Mouse (Mus musculus) hindbrain, embryonic 15.5 days (tissue): ENCODE measurements at regions not wholly inside any gene's neighbourhood (a gene's known extent, or its start where the extent isn't known, plus 50 kb on each side); places are given as distances from the start of the nearest gene placed in this dataset.

Source experiments
- ATAC-seq: fragments of 200-750 bp; cut with Nextera tagmentation; 2 replicates; pipeline ENCODE4 v1.8.0; 2017; ENCODE audit warnings: low read depth, moderate number of reproducible peaks, moderate TSS enrichment; ENCODE audit not compliant: low FRiP score
- H3K27ac ChIP-seq: fragments of 300-500 bp; sonication (generic); replicated peaks from 2 replicates; pipeline ENCODE4 v1.5.1; 2015; ENCODE audit warnings: mild to moderate bottlenecking, inconsistent platforms
- H3K27me3 ChIP-seq: fragments of 300-500 bp; sonication (generic); 2 replicates; pipeline ENCODE4 v1.6.1; 2015; ENCODE audit warnings: control low read depth, inconsistent platforms
- H3K36me3 ChIP-seq: fragments of 300-500 bp; sonication (generic); 2 replicates; pipeline ENCODE4 v1.6.1; 2015; ENCODE audit warnings: control low read depth, inconsistent platforms
- H3K4me1 ChIP-seq: fragments of 300-500 bp; sonication (generic); replicated peaks from 2 replicates; pipeline ENCODE4 v1.6.1; 2015; ENCODE audit warnings: control low read depth, inconsistent platforms
- H3K4me2 ChIP-seq: fragments of 300-500 bp; sonication (generic); 2 replicates; pipeline ENCODE4 v1.6.1; 2015; ENCODE audit warnings: moderate library complexity, mild to moderate bottlenecking, inconsistent platforms
- H3K4me3 ChIP-seq: fragments of 300-500 bp; sonication (generic); 2 replicates; pipeline ENCODE4 v1.5.1; 2015; ENCODE audit warnings: mild to moderate bottlenecking, inconsistent platforms
- H3K9ac ChIP-seq: fragments of 300-500 bp; sonication (generic); 2 replicates; pipeline ENCODE4 v1.6.1; 2015; ENCODE audit warnings: inconsistent platforms
- H3K9me3 ChIP-seq: fragments of 300-500 bp; sonication (generic); 2 replicates; pipeline ENCODE4 v1.6.1; 2016; ENCODE audit warnings: control low read depth, inconsistent platforms
- WGBS: fragments of 180-500 bp; shearing (Covaris S2); methylation state at CpG from one replicate; pipeline ENCODE4 v1.1.7; 2015; 5-methylcytosine and 5-hydroxymethylcytosine counted together

- Histone ChIP-seq H3K4me1 (no peaks in the 10 kb centered on the region), H3K27me3 (no peaks in the 10 kb centered on the region), H3K9me3 (no peaks in the 10 kb centered on the region), H3K9ac (no peak overlapping the region), H3K36me3 (no peaks in the 10 kb centered on the region), H3K4me3 (no peak overlapping the region), H3K4me2 (no peak overlapping the region), H3K27ac (no peak overlapping the region)
- ATAC-seq = no peak
- WGBS = 85% methylated on average over 6 of the region's 6 CpGs
Measured at GRCm38 (mm10) chr3:144270206-144270605, 65.2 kb upstream of the Lmo4 start.

DNA sequence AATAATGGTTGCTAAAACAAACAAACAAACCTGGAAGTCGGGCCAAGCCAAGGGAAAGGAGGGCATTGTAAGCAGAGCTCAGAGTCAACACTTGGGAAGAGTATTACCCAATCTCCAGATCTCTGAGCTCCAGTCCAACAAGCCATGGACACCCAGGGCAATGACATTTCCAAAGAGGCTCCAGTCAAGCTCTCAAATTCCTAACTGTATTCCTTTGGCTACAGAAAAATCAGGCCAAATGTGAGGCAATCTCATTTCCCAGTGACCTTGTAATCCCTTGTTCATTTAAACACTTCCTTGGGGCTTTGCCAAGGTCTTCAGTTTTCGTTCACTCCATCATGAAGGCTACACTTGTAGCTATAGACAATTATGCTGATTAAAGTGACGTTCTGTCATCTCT is 59.5 kb upstream of the Lmo4 start:
- H3K27me3 ChIP-seq = no peaks in the 10 kb centered on the region
- H3K9ac ChIP-seq = no peak overlapping the region
- no peaks in the 10 kb centered on the region for H3K36me3 ChIP-seq
- no peaks in the 10 kb centered on the region for H3K9me3 ChIP-seq
- no peak overlapping the region for H3K27ac ChIP-seq
- 65% methylated on average over 3 of the region's 3 CpGs for WGBS
- no peak for ATAC-seq
- H3K4me1 ChIP-seq = no peaks in the 10 kb centered on the region; the same call in 1 of the 2 replicates
- no peak overlapping the region for H3K4me2 ChIP-seq
- no peak overlapping the region for H3K4me3 ChIP-seq

DNA sequence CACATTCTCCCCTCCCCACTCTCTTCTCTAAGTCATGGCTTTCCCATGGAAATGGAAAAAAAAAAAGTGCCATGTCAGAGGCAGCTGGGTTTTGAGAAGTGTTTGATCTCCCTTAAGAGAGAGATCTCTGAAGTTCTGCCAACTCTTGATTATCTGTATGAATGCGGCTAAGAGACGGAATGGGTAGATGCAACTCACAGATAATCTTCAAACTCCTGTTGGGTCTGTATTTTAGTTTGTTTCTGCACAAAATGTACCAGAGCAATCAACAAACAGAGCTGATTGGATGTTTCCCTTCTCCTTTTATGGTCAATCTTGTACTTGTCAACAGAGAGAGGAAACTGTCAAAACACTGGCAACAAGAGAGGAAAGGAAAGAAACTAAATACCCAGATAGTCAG is 55.9 kb upstream of the Lmo4 start:
- no peaks in the 10 kb centered on the region for H3K27me3 ChIP-seq
- H3K36me3 ChIP-seq = no peaks in the 10 kb centered on the region
- WGBS = 75% methylated on average over 2 of the region's 2 CpGs
- no peak for ATAC-seq
- H3K4me1 ChIP-seq = no peaks in the 10 kb centered on the region; the same call in 1 of the 2 replicates
- H3K4me3 ChIP-seq = no peak overlapping the region
- H3K27ac ChIP-seq = no peak overlapping the region
- no peak overlapping the region for H3K4me2 ChIP-seq
- H3K9ac ChIP-seq = no peak overlapping the region
- H3K9me3 ChIP-seq = no peaks in the 10 kb centered on the region

GRCm38 (mm10) chr3:144257714-144258517 is 52.9 kb upstream of the Lmo4 start:
- no peaks in the 10 kb centered on the region for H3K27me3 ChIP-seq
- H3K27ac ChIP-seq = no peak overlapping the region
- H3K9me3 ChIP-seq = no peaks in the 10 kb centered on the region
- no peaks in the 10 kb centered on the region for H3K36me3 ChIP-seq
- H3K4me2 ChIP-seq = no peak overlapping the region
- no peak for ATAC-seq
- WGBS = 68% methylated on average over 6 of the region's 6 CpGs
- H3K9ac ChIP-seq = no peak overlapping the region
- H3K4me1 ChIP-seq = no peaks in the 10 kb centered on the region; the same call in 1 of the 2 replicates
- H3K4me3 ChIP-seq = no peak overlapping the region

DNA sequence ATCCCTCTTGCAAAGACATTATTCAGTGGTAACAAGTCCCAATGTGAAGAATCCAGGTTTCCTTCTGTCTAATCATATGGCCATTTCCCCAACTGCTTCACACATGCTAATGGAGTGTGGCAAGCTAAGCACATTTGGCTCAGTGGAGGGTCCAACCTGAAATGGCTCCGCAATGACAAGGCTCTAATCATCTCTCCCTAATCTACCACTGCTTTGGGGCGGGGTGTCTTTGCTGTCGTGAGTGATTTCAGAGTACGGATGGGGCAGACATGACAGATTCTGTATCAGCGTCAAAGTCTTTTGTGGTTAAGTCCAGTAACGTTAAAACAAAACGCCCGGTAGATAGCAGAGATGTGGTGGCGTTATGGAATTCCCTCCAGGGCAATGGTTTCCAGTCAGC is 52.2 kb upstream of the Lmo4 start:
- H3K27ac ChIP-seq = no peak overlapping the region
- 71% methylated on average over 9 of the region's 9 CpGs for WGBS
- no peak overlapping the region for H3K9ac ChIP-seq
- H3K36me3 ChIP-seq = no peaks in the 10 kb centered on the region
- H3K27me3 ChIP-seq = no peaks in the 10 kb centered on the region
- no peak overlapping the region for H3K4me3 ChIP-seq
- no peaks in the 10 kb centered on the region; the same call in 1 of the 2 replicates for H3K4me1 ChIP-seq
- no peak for ATAC-seq
- H3K4me2 ChIP-seq = no peak overlapping the region
- H3K9me3 ChIP-seq = no peaks in the 10 kb centered on the region

DNA sequence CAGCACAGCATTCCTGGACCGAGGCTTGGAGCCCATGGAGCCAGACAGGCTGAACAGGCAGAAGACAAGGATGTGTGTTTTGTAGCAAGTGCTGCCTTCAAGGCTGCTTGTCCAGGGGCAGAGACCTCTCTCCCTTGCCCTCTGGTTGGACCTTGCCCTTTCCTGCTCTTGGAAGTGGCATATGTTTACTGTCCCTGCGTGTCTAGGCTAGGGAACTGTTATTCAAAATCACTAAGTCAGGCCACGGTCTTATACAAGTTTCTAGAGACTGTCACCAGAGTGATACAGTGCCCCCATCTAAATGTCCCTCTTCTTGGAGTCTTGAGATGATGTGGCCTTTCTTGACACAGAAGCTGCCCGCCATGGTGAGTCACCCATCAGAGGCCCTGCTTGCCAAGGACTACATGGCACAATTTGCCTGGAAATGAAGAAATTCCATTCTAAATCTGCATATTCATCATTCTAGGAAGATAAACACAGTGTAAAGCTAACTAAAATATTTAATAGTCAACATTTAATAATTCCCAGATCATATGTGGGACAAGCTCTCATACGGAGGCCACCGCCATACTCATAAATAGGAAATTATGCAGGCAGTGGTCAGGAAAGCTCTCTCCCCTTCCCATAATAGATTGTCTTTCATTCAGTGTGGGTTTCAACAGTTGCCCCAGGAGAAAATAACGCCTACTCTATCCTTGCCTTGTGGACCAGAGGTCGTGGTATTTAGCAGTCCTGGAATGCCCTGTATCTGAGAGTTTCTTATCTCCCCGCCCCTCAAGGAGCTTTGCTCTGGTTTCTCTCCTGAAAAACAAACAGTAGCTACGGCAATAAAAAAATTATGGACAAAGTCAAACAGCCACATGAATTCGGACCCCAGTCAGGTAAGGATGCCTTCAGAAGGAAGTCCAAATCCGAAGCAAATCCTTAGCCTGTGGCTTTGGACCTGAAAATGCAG is 50.9 kb upstream of the Lmo4 start:
- 84% methylated on average over 12 of the region's 12 CpGs for WGBS
- no peak for ATAC-seq
- no peaks in the 10 kb centered on the region for H3K27me3 ChIP-seq
- no peak overlapping the region for H3K4me3 ChIP-seq
- no peak overlapping the region for H3K27ac ChIP-seq
- H3K4me1 ChIP-seq = no peaks in the 10 kb centered on the region; the same call in 1 of the 2 replicates
- H3K9ac ChIP-seq = no peak overlapping the region
- H3K4me2 ChIP-seq = no peak overlapping the region
- H3K9me3 ChIP-seq = no peaks in the 10 kb centered on the region
- H3K36me3 ChIP-seq = no peaks in the 10 kb centered on the region
